Mouse (Mus musculus) cerebellum, adult 8-10 months (tissue): ENCODE data around the gene S100a2.

Source experiments
- DNase-seq: peaks from one replicate; pipeline ENCODE4 v3.0.0; 2022

The S100a2 gene

DNA sequence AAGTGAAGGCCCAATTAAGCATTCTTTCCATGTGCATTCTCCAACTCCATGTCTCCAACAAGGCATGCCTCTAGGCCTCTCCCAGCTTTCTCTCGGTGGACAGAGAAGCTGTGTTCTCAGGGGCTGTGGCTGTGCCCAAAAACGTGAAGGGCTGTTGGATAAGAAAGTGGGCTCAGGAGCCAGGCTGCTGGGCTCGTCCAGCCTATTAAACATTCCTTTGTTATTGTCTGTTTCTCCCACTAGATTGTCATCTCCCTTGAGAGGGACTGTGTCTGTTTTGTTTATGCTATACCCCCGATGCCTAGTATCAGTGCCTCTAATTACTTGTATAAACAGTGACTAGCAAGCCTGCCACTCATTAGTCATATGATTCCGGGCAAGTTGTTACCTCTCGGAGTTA is 7.7 kb downstream of the S100a2 start:
- DNase-seq, result no peak

DNA sequence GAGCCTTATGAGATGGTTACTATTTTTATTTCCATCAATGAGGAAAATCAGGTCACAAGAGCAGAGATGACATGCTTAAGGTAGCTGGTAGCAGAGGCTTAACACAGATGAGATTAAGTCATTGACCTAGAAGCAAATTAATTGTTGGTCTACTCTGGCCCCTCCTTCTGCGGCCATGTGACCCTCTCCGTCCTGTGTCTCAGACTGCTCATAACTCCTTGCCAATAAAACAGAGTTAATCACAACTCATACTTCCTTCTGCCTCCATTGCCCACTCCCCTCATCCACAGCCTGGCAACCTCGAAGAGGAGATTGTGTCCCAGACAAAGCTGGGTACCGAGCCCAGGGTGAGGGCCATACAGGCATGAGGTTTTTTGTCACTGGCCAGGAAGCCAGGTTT is 8.2 kb downstream of the S100a2 start:
- DNase-seq, result no peak

DNA sequence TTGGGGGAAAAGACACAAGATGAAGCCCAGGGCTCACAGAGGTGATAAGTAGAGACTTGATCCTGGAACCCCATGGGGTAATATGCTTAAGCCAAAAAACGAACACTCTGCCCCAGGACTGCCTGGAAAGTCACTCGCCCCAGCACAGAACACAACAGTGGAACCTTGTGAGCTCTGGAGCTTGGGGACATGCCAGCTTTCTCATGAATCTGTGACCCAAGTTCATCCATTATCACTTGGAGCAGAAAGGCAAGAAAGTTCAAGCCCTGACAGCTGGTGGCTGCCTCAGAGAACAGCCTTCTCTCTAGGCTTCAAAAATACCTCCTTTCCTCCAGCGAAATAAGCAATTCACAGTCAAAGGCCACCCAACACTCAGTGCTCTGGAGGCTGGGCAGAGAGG is 9.4 kb downstream of the S100a2 start:
- no peak for DNase-seq

DNA sequence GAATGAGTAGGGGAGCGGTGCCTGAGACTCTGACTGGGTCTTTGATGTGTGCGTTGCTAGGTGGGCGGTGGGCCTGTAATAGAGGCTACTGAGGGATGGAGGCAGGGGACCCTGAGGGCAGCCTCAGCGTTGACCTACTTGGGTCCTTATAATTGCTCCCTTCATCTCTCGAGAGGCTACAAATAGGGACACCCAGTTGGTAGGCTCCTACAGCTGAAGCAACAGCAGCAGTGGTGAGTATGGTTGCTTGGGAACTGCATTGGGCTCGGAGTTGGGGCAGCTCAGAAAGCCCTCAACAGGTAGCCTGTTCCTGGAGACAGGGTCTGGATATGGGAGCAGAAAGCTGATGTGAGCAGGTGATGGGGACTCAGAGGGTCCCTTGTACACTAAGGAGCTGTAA is 10.0 kb downstream of the S100a2 start:
- DNase-seq, result no peak

DNA sequence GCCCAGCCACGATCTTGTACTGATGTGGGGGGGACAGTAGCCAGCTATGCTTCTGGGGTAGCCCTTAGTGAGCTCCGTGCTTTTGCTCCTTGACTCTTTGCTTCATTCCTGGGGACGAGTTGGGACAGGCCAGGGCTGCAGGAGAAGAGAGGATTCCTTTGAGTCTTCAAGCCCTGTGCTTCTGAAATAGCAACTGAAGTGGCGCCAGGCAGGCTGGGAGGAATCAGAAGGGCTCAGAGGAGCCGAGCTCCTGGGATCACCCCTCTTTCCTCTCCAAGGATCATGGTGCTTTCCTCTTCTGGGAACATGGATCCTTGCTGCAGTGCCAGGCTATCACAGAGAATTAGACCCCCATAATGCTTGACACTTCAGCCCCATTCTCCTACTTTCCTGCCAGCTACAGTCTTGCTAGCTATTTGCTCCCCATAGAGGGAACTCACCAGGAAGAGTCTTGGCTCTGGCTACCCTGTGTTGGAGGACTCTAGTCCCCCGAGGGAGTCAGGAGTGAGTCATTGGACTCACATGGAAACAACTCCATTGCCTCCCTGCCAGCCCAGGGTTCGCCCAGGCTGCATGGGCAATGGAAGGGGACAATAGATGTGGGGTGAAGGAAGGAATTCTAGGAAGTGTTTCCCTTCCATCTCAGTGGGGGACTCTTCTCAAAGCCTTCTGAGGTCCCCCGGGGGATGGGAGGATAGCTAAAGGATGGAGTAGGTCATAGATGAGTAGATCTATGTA is 10.6 kb downstream of the S100a2 start:
- no peak for DNase-seq

DNA sequence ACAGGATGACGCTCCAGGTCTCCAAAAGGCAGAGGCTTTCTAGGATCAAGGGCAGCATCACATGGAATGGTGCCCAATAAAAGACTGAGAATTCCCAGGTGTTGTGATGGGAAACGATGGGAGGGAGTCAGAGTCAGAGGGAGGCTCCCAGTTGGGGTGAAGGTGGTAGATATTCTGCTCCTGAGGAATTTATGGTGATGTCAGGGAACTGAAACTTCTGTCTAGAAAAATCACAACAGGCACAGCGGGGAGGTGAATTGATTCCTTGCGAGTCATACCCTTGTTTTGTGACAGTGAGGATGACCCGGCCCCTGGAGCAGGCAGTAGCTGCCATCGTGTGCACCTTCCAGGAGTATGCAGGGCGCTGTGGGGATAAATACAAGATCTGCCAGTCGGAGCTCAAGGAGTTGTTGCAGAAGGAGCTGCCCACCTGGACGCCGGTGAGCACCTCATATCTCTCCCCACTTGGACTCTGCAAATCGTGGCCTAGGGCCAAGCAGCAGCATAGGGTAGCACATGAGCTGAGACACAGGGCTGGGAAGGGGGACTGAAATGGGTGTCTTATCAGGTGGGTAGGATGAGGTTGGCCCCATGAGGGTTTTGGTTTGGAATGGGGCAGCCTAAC is 11.6 kb downstream of the S100a2 start, which contains the start of gene Gm42674:
Gm42674 (plus strand) TSS at position 419 of the 625 bp plus-strand sequence.
- no peak for DNase-seq

DNA sequence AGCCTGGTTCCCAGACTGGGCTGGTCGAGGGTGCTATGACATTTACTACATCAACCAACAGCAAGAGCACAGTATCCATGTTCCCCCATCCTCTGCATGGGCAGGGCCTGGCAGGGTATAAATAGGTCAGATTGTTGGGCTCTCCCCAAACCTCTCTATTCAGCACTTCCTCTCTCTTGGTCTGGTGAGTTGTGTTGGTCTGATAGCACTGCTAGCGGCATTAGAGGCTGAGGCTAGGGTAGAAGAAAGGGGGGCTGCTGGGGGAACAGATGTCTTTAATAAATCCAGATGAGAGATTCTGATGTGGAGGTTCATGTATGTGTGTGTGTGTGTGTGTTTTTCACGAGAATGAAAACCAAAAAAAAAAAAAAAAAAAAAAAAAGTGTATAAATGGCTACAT is 13.6 kb downstream of the S100a2 start, which contains the start of gene S100a4:
S100a4 (plus strand) TSS at position 149 of the 400 bp plus-strand sequence.
- DNase-seq, result no peak

DNA sequence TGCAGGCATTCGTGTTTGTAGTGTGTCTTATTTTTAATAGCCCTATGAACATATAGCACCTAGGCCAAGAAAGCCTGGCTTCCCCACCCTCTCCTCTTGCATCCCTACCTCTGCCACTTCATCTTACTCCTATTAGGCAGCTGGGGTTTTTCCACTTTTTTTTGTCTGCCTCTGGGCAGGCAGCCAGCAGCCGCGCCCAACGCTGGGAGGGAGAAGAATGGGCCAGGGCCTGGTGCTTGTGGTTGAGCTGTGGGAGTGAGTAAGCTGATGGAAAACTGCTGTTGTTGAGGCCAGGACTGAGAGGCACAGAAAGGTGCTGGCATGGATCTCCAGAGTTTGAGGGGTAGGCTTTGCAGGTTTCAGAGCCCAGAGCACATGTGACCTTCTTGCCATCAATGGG is 14.4 kb downstream of the S100a2 start:
- DNase-seq, result no peak

DNA sequence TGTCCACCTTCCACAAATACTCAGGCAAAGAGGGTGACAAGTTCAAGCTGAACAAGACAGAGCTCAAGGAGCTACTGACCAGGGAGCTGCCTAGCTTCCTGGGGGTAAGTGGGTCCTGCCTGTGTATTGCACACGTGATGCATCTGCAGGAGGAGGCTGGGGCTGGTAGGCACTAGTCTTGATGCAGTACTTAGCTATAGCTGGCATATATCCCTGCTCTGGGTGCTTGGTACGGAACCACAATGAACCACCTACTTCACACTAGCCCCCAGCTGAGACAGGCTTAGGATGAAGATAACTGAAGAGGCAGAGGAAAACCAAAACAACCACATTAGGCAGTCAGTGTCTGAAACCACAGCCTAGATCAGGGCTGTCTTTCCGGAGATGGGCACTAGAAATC is 15.0 kb downstream of the S100a2 start:
- no peak for DNase-seq

DNA sequence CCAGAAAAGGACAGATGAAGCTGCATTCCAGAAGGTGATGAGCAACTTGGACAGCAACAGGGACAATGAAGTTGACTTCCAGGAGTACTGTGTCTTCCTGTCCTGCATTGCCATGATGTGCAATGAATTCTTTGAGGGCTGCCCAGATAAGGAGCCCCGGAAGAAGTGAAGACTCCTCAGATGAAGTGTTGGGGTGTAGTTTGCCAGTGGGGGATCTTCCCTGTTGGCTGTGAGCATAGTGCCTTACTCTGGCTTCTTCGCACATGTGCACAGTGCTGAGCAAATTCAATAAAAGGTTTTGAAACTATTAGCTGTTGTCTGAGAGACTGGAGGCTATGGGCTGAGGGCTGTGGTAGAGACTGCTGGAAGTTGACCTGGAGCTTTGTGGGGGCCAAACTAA is 15.7 kb downstream of the S100a2 start:
- no peak for DNase-seq

DNA sequence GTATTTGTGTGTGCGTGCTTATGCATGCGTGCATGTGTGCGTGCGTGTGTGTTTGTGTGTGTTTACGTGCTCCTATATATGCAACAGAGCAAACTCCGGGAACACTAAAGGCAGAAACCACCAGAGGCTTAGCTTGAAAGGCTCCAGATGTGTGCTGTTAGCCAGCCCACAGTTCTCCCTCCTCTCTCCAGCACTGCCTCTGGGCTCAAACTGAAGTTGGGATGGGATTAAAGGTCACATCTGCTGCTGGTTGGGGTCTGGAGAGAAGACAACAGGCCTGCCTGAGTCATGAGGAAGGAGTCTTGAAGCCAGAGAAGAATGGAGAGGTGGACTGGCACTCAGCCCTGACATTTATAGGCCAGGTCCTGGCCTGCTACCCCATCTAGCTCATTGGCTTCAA is 16.1 kb downstream of the S100a2 start:
- no peak for DNase-seq

DNA sequence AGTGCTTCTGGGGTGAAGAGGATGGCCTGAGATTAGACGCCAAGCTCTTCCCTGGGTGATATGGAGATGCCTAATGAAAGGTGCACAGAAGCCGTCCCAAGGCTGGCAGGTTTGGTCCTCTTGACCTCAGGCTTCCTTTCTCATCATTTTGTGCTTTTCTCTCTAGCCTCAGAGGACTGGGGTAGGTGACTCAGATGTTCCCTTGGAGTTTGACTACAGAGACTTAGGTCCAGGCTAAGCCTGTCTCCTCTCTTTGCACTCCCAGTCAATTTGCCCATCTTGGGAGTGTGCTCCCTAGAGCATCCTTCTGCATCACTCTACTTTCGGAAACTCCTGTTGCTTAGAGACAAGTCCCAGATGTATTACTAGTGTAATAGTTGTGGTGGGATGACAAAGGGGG is 17.3 kb downstream of the S100a2 start:
- no peak for DNase-seq

DNA sequence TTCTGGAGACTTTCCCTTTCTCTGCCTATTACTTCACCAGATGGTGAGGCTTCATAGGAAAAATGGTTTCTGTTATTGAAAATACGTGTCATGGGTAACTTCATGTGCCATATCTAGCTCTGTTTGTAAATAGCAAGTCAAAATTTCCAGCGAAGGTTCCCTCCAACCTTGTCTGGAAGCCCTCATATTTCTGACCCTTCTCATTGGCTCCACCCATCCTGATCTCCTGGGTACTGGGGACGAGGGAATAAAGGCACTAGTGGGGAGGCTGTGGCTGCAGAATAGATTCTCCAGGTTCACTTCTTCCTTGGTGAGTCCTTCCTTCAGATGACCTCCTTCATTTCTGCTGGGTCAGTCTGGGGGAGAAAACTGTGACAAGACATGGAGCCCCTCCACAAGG is 18.2 kb downstream of the S100a2 start, which contains the start of gene S100a5:
S100a5 (plus strand) TSS at position 301 of the 400 bp plus-strand sequence.
- no peak for DNase-seq

DNA sequence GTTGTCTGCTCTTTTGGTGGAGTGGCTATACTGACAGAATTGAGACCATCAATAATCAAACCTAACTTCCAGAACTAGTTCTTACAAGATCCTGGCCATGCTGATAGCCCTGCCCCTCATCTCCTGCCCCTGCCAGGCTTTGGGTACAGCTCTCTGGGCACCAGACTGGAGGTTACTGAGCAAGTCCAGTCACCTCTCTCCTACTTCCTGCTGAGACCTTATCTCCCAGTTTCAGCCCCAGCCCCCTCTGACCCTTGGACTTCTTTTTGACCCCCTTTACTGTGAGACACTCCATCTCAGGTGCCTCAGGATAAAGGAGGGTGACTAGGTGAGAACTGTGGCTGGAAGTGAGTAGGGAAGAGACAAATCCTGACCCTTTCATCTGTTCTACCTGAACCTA is 19.1 kb downstream of the S100a2 start:
- DNase-seq, result no peak

DNA sequence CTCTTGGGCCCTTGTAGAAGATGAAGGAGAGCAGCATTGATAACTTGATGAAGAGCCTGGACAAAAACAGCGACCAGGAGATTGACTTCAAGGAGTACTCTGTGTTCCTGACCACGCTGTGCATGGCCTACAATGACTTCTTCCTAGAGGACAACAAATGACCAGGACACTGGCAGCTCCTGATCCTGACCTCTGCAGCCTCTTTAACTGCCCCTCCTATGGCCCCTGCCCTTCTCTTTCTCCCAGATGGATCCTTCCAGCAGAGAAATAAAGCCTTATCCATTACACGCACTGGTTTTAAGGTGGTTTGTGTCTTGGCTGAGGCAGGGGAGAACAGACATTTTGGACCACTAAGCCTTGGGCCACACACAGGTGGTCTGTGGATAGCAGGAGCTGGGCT is 21.4 kb downstream of the S100a2 start:
- no peak for DNase-seq

DNA sequence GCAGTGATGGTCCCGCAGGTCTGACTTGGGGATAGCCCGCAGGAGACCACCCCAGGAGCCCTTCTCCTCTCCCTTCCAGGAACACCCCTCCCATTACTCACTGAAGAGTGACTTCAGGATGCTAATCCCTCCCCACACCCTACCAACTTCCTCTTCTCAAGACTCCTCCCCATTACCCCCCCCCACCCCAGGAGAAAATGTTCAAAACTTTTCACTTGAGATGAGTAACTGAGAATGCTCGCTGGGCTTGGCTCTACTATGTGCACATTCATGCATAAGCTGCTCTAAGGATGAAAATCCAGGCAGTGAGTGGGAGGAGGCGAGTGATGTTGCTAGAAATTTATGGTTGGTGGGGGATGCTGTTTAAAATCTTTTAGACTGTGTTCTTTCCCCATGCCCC is 22.0 kb downstream of the S100a2 start:
- DNase-seq, result no peak

DNA sequence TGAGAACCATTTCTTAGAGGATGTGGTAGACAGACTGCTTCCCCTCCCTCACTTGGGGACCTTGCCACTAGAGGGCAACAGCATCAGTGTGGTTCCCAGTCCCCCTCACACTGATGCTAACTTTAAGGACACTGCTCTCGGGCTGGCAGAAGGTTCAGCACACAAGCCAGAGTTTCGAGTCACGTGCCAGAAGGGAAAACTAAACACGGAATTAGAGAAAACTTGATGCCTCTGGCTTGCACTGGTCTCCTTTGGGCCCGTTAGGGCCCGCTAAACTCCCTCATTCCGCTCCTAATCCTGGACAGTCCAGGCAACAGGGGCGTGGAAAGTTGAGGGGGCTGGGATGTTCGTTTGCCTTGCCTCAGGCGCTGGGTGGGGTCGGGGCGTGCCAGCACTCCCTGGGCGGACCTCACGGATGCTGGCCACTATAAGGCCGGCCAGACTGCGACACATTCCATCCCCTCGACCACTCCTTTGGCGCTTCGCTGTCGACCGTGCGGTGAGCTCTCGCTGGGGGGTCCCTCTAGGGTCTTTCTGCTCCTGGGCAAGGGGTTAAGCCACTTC is 22.8 kb downstream of the S100a2 start, which contains the start of gene S100a6:
S100a6 (plus strand) TSS at position 155 of the 564 bp plus-strand sequence.
- DNase-seq, result peak; percentile 6

DNA sequence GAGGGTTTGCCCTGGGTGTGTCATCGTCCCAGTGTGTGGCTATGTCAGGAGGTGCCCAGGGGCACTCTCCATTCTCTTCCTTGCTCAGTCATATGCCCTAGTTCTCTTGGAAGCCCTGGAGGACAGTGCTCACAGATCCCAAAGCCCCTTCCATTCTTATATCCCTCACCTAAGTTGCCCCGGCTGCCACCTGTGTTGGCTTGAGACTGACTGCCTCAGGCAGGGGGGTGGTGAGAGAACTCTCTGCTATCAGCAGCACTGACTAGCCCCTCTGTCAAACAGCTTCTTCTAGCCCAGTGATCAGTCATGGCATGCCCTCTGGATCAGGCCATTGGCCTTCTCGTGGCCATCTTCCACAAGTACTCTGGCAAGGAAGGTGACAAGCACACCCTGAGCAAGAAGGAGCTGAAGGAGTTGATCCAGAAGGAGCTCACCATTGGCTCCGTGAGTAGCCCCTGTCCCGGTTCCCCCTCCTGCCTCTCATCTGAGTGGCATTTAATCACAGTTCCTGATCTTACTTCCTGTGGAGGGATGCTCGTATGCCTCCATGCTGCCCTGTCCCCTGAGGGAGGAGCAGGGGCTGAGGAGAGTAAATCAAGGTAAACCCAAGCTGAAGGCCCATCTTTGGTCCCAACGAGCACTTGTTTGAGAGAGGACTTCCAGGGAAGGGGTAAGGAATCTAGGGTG is 23.6 kb downstream of the S100a2 start:
- no peak for DNase-seq

DNA sequence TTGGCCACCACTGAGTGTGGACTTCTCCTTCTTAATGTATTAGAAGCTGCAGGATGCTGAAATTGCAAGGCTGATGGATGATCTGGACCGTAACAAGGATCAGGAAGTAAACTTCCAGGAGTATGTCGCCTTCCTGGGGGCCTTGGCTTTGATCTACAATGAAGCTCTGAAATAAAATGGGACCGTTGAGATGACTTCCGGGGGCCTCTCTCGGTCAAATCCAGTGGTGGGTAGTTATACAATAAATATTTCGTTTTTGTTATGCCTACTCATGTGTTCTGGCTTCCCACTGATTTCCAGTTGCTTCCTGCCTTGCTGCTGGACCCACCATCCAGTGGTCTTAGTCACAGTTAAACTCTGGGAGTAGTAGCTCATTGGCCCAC is 24.1 kb downstream of the S100a2 start:
- DNase-seq, result no peak

DNA sequence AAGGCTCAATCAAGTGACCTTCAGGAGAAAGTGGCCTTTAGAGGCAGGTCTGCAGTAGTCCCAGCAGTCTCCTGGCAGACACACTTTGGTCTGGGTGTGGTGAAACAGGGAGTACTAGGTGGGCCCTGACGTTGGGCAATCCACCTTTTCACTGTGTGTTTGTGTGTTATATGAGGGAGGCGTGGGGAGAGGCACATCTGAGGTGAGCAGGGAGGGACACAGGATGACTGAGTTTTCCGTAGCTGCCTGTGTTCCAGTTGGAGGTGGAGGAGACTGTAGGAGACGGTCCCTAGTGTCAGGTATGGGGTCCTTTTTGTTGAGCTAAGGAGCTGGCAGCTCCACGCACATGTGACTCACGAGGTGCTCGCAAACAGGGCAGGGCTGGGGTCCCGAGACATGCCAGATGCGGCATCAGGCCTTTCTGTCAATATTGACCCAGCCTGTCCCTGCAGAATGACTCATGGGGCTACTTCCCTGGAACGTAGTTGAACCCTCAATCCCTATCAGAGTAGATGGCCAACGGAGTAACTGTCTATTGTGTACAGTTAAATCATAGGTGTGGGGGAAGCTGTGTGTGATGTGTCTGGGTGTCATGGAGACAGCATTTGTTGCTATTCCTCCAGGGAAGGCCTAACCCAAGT is 24.7 kb downstream of the S100a2 start:
- DNase-seq, result no peak

DNA sequence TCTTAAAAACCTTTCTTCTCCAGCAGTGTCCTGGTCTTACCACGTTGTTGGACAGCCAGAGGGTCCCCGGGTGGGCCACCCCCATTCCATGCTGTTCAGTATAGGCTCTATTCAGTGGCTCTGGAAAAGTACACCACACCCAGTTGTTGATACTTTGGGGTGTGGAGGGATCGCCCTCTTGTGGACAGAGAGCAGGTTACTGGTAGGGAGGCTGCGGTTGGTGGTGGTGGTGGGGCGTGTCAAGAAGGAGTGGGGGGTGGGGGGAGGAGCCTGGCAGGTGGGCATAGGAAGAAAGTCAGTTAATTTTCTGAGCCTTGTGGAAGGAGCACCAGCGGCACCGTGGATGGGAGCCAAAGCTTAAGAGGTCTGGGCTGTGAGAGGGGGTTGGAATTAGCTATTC is 25.4 kb downstream of the S100a2 start:
- DNase-seq, result peak; percentile 28

DNA sequence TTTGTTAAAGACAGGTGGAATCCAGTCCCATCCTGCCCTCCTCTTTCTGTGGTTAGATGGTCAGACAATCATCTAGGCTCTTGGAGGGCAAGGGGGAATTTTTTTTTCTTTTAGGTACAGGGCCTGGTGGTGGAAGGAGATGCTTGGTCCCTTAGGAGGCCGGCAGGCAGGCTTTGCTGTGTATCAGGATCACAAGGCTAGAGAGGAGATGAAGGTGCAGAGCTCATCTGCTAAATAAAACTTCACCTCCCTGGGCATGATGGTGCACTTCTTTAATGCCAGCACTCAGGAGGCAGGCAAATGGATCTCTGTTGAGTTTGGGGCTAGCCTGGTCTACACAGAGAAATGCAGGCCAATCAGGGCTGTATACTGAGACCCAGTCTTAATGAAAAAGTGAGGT is 25.9 kb downstream of the S100a2 start:
- no peak for DNase-seq

DNA sequence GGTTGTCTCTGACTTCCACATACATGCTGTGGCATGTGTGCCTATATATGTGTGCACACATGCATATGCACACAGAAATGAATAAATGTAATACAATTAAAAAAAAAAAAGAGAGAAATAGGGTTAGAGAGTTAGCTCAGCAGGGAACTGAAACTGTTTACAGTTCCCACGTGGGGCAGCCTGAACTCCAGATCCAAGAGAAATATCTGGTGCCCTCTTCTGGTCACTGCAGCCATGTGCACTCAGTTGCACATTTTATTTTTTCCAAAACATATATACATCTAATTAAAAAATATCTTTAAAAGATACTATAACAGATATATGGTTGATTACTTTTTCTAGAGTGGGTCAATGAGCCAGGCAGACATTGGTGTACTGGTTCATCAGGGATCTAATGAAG is 27.5 kb downstream of the S100a2 start:
- no peak for DNase-seq
